Mouse (Mus musculus) cerebellum, adult (tissue): ENCODE measurements around the gene Kalrn.

ENCODE experiments used
- ATAC-seq: cut with Nextera tagmentation; 2 replicates; pipeline ENCODE4 v1.9.2; 2017; ENCODE audit warnings: mild to moderate bottlenecking, moderate library complexity, mixed read lengths; ENCODE audit not compliant: insufficient number of reproducible peaks, low FRiP score, low TSS enrichment

Kalrn gene

GRCm38 (mm10) chr16:33934701-33935406, 638.5 kb downstream of the Kalrn start:
- no peak for ATAC-seq

DNA sequence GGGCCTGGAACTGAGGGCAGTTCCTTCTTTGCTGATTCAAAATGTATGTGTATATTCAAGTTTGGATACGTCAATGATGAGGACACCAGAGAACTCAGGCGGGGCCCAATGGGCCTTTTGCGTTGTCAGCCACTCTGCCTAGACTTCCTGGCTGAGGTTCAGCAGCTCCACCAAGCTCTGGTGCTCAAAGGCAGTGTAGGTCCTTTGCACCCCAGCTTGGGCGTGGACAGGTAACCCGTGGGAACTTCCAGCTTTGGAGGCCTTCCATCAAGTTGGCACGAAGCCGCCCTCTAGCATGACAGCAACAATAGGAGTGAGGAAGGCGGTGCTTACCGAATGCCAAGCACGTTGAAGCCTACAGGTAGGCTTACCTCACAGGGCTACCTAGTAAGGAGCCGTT, 639.9 kb downstream of the Kalrn start:
- no peak for ATAC-seq

GRCm38 (mm10) chr16:33932126-33932525, 641.2 kb downstream of the Kalrn start:
- no peak for ATAC-seq

GRCm38 (mm10) chr16:33931682-33932081, 641.6 kb downstream of the Kalrn start:
- no peak for ATAC-seq

- no peak for ATAC-seq
These were observed 642.5 kb downstream of the Kalrn start for GRCm38 (mm10) chr16:33930785-33931184.

DNA sequence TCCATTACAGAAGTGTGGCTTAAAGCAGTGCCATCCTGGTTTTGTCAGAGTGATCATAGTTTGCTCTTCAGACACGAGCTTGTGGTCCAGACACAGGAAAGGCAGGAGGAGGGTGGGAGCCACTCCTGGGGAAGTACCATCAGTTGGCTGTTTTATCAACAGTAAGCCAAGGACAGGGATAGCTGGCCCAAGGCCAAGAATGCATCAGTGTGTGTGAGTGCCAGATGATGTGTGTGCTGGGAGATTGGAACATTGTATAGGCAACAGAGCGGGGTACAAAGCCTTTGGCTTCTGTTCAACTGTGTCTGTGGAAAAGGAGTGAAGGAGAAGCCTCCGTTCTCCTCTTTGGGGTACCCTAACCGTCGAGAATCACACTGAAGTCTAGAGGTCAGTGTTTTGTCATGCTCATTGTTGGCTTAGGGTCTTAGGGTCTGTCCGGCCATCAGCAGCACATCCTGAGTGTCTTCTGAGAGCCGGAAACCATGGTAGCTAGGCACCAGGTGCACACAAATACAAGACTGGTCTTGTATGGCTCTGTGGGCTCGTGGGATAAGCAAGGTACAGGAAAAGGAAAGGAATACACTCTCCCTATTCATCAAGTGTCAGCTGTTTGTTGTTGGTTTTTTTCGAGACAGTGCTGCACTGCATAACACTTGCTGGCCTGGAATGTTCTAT, 644.4 kb downstream of the Kalrn start:
- ATAC-seq, result no peak

DNA sequence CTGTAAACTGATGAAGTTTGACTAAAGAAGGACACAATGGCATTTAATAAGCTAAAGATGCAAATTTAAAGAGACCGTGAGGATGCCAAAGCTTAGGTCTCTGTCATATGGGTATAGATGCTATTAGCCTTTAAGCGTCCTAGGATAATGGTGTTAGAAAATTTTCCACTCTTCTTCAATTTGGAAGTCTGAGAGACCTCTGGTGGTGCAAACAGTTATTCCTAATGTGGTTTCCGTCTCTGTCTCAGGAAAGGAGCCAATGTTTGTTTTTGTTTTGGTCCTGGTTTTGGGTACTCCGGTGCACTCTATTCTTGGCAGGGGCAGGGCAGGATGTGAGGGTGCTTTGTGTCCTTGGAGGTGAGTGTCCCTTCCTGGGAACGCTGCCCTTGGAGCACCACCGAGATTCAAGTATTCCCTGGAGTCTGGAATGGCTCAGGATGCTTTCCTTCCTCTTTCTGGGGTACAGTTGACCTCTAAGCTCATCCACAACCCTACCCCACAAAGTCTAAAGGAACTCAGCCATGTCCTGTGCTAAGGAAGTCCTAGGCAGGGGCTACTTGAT, 646.0 kb downstream of the Kalrn start:
- ATAC-seq, result no peak

GRCm38 (mm10) chr16:33923758-33924157, 649.6 kb downstream of the Kalrn start:
- no peak for ATAC-seq

GRCm38 (mm10) chr16:33923001-33923316, 650.4 kb downstream of the Kalrn start:
- no peak for ATAC-seq

GRCm38 (mm10) chr16:33922111-33923000, 651.0 kb downstream of the Kalrn start:
- ATAC-seq, result no peak

DNA sequence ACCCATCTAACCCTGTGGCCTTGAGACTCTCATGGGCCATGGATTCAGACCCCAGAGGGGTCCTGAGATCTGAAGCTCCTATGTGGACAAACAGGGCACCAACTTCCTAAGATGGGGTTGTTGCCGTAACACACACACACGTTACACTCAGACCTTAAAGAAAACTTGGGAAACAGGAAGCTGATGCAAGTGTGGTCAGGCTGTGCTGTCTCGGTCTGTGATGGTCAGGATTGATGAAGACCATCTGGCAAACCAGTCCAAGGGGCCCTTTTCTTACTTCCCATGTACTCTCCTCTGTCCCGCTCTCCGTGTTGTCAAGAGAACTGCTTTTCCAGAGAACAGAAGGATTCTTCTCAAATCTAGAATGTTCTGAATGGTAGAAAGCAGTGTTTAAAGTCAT, 651.8 kb downstream of the Kalrn start:
- ATAC-seq, result no peak
